Mouse (Mus musculus) gastrocnemius, postnatal 25 days (tissue): ENCODE data around the gene S100pbp. TPM values are rescaled to one million over a fixed set of nuclear protein-coding genes. Genes with fewer than 3 reads are reported as not detected.

Source experiments
- DNase-seq: peaks from one replicate; pipeline ENCODE4 v3.0.0; 2022
- total RNA-seq, 2 experiments: library from RNA; stranded (reverse); gene quantifications; 1 replicate in 1 of 2; 2 replicates in 1 of 2; pipeline ENCODE4 v1.2.3; 2021

S100pbp gene
- total RNA-seq, 2 experiments from 2014 or later = 3.5 to 4.0 TPM

- DNase-seq = no peak
Measured at GRCm38 (mm10) chr4:129102133-129102829, 87.2 kb downstream of the S100pbp start.

Other genes starting within 250 kb of the S100pbp start
- 1 to 10 TPM; 1.8 to 3.1 TPM for gene Azin2, start 227.3 kb downstream of the S100pbp start, total RNA-seq
- gene Ak2, start 197.8 kb downstream of the S100pbp start, total RNA-seq = 10 to 100 TPM; 27.4 to 36.0 TPM
- 10 to 100 TPM; 17.8 to 20.2 TPM for gene Rnf19b, start 131.5 kb downstream of the S100pbp start, total RNA-seq
- gene Tmem54, start 84.2 kb downstream of the S100pbp start, total RNA-seq = not detected
- not detected for gene Hpca, start 67.7 kb downstream of the S100pbp start, total RNA-seq
- 10 to 100 TPM; 71.5 to 93.0 TPM for gene Fndc5, start 52.7 kb downstream of the S100pbp start, total RNA-seq
- gene Yars, start within 50 bp of the S100pbp start, total RNA-seq = 10 to 100 TPM; 31.7 to 34.2 TPM
- 1 to 10 TPM; 1.3 to 2.0 TPM for gene C77080, start 71.7 kb upstream of the S100pbp start, total RNA-seq
- gene Sync, start 97.9 kb upstream of the S100pbp start, total RNA-seq = 10 to 100 TPM; 40.2 to 44.7 TPM
- gene Rbbp4, start 145.6 kb upstream of the S100pbp start, total RNA-seq = 10 to 100 TPM; 41.0 to 50.6 TPM
- gene Zbtb8os, start 146.0 kb upstream of the S100pbp start, total RNA-seq = 10 to 100 TPM; 23.1 to 24.0 TPM
- 1 to 10 TPM; 1.2 to 1.3 TPM for gene Zbtb8a, start 188.4 kb upstream of the S100pbp start, total RNA-seq